Mouse (Mus musculus): ENCODE results near the gene Gm21969. TPM values are rescaled to one million over a fixed set of nuclear protein-coding genes. Genes with fewer than 3 reads are reported as not detected.

The Gm21969 gene
- polyA plus RNA-seq, 1 experiment = not detected

DNA sequence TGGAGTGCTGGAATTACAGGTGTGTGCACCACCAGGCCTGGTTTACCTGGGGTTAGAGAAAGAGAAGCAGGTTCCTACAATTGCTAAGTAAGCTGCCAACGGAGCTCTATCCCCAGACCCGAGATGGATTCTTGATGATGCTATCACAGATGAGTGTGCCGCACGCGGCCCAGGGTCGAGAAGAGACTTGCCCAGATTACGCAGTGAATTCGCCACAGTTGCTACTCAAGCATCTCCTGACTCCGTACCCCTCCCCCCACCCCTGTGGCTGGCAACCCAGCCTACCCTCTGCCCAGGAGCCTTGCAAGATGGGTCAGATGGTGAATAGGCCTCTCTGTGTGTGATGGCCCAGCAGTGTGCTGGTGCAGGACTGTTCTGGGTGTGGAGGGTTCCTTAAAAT is 6.3 kb upstream of the Gm21969 start:
- peaks cover 31% of the 10 kb centered on the region for H3K4me1 ChIP-seq (ENCODE audit: control insufficient read depth, insufficient read depth, low read length)
- H3K4me3 ChIP-seq (replicated peaks; ENCODE audit: extremely low read depth, low read depth, low read length) = no peak overlapping the region
- TF ChIP-seq CTCF (IDR thresholded peaks at IDR 0.05; ENCODE audit: insufficient read depth, low read length) = no peak
- TF ChIP-seq POLR2A (IDR thresholded peaks at IDR 0.05; ENCODE audit: borderline replicate concordance, extremely low read depth, low read depth, low read length) = no peak
- DNase-seq = no peak
- WGBS = 61% methylated on average over 9 of the region's 9 CpGs

DNA sequence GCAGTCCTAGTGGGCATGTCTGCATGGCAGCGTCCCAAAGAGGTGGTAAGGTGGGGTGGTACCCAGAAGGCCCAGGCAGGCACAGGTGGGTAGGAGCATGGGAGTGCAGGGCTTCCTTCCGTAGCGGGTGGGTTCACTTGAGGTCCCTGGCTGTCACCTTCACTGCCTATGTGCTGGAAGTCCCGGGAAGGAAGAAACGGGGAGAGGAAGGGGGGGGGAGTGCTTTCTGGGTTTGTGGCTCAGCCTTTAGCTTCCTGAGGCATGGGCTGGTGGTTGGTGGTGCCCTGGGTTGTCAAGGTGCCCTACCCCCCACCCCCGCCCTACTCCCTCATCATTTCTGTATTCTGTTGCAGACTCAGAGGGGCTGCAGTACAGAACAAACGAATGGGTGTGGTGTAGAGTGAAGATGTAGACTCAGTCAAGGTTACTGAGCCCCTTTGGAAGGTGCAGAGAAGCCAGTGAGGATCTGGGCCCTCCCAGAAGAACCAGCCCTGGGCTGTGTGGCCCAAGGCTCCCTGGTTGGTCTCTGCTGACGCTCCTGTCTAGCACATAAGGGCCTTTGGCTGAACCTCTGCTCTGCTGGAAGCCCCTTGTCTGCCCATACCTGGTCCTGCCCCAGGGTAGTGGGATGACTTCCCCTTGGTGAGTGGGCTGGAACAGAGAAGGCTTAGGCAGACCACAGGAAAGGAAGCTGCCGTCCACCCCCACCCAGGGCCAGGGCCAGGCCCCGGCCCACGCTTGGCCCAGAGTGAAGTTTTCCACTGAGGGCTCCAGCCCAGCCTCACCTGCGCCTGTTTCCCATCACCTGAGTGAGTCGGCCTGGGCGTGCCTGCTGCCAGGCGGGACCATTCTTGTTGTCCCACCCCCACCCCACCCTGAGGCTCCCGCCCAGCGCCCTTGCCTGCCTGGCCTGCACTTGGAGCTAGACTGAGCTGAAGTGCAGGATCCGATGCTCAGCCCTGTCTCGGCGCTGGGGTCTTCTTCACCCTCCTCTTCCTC is 5.4 kb upstream of the Gm21969 start:
- no peak for DNase-seq
- WGBS = 30% methylated on average over 20 of the region's 20 CpGs
- H3K4me1 ChIP-seq (ENCODE audit: control insufficient read depth, insufficient read depth, low read length) = peaks cover 39% of the 10 kb centered on the region
- H3K4me3 ChIP-seq (replicated peaks; ENCODE audit: extremely low read depth, low read depth, low read length) = no peak overlapping the region
- TF ChIP-seq POLR2A (IDR thresholded peaks at IDR 0.05; ENCODE audit: borderline replicate concordance, extremely low read depth, low read depth, low read length) (no peak), CTCF (IDR thresholded peaks at IDR 0.05; ENCODE audit: insufficient read depth, low read length) (no peak)

DNA sequence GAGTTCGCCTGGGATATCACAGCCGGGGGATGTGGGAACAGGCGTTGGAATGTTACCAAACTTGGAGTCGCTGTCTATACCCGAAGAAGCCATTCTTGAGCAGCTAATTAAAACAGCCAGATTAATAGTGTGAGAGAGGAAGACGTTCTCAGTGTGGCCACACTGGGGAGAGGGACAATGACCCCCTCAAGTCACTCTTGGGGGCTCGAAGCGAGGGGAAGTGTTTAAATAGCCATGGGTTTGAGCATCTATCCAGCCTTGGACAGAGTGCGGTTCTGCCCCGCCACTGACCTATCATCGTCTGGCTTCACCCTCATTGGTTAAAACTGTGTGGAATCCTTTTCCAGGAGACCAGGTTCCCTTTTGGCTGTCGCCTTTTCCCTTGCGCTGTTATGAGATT is 4.6 kb upstream of the Gm21969 start:
- no peak for TF ChIP-seq CTCF (IDR thresholded peaks at IDR 0.05; ENCODE audit: insufficient read depth, low read length)
- TF ChIP-seq POLR2A (IDR thresholded peaks at IDR 0.05; ENCODE audit: borderline replicate concordance, extremely low read depth, low read depth, low read length) = no peak
- WGBS = 14% methylated on average over 13 of the region's 13 CpGs
- no peak overlapping the region for H3K4me3 ChIP-seq (replicated peaks; ENCODE audit: extremely low read depth, low read depth, low read length)
- H3K4me1 ChIP-seq (ENCODE audit: control insufficient read depth, insufficient read depth, low read length) = peaks cover 43% of the 10 kb centered on the region
- DNase-seq = no peak

DNA sequence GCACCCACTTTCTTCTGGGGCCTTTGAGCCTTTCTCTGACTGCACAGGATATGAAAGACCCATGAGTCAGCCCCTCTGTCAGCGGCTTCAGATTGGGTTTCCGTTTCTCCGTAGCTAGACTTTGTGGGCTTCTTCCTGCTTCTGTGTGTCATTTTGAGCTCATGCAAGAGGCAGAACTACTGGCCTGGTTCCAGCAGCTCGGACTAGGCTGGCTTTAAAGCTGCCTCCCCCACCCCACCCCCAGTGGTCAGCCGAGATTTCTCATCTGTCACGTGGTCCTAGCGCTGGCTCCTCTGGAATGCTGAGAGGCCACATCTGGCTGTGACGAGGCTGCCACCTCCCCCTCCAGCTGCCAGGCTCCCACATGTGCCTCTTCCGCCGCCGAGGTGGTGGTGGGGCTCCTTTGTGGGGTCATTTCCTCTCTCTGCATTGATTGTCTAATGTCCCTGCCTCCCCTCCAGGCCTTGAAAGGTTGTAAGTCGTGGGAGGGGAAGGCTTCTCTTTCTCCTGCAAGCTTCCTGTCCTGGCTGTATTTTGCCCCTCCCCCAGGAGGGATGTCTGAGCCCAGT is 4.0 kb upstream of the Gm21969 start:
- DNase-seq = peak; percentile 70
- peak; percentile 13; the same call in 1 of the 2 replicates for TF ChIP-seq CTCF (IDR thresholded peaks at IDR 0.05; ENCODE audit: insufficient read depth, low read length)
- peak; percentile 12; the same call in 1 of the 2 replicates for TF ChIP-seq POLR2A (IDR thresholded peaks at IDR 0.05; ENCODE audit: borderline replicate concordance, extremely low read depth, low read depth, low read length)
- H3K4me1 ChIP-seq (ENCODE audit: control insufficient read depth, insufficient read depth, low read length) = peaks cover 41% of the 10 kb centered on the region
- peak overlapping the region; percentile 39 for H3K4me3 ChIP-seq (replicated peaks; ENCODE audit: extremely low read depth, low read depth, low read length)
- WGBS = under 1% methylated on average over 12 of the region's 12 CpGs

DNA sequence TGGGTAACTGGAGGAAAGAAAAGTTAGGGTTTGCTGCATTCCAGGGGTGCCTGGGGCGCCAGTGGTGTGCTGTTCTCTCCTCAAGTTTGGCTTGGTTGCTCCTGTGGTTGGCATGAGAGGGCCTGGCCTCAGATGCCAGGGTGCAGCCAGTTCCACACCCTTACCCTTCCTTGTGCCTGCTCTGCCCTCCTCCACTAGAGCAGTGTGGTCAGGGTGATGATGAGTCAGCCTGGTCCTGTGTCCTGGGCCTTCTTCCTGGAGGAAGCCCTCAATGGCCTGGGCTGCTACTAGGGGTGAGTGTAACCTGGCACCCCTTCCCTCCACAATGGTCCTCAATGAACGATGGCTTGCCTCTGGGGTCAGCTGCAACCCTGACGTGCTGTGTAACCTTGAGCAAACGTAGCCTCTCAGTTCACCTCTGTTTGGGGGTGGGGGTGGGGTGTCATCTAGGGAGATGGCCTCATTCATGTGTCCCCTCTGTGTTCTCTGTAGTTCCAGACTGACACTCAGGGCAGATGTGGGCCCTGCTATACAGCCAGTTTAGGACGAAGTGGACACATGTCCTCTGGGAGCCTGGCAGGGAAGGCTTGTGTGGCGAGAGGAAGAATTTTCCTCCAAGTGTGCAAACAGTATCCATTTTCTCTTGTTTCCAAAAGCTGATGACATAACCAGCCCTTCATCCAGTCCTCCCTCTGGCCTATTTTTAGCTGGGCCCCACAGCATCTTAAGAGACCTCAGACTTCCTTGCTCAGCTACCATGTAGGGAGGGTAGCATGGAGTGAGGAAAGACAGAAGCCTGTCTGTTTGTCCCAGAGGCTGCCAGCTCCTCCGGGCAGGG is 1.2 kb upstream of the Gm21969 start:
- no peak for TF ChIP-seq POLR2A (IDR thresholded peaks at IDR 0.05; ENCODE audit: borderline replicate concordance, extremely low read depth, low read depth, low read length)
- TF ChIP-seq CTCF (IDR thresholded peaks at IDR 0.05; ENCODE audit: insufficient read depth, low read length) = no peak
- WGBS = 35% methylated on average over 7 of the region's 7 CpGs
- H3K4me1 ChIP-seq (ENCODE audit: control insufficient read depth, insufficient read depth, low read length) = peaks cover 38% of the 10 kb centered on the region
- DNase-seq = no peak
- no peak overlapping the region for H3K4me3 ChIP-seq (replicated peaks; ENCODE audit: extremely low read depth, low read depth, low read length)

DNA sequence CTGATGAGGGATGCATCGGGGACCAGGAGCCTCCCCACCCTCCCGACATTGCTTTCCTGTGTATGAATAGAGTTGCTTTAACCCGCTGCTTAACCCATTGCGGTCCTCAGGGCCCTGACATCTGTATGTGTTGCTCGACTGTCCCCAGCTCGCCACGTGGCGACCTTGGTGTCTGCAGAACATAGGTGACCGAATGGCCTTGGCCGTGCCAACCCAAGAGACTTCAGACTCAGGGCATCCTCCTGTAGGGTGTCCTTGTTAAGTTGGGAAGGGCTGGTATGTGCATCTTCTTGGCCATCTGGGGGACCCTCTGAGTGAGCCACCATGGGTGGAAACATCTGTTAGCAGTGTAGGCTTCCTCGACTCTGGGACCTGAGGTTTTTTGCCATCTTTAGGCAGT is 2.2 kb downstream of the Gm21969 start:
- TF ChIP-seq POLR2A (IDR thresholded peaks at IDR 0.05; ENCODE audit: borderline replicate concordance, extremely low read depth, low read depth, low read length) (no peak), CTCF (IDR thresholded peaks at IDR 0.05; ENCODE audit: insufficient read depth, low read length) (no peak)
- H3K4me3 ChIP-seq (replicated peaks; ENCODE audit: extremely low read depth, low read depth, low read length) = no peak overlapping the region
- WGBS = 84% methylated on average over 11 of the region's 11 CpGs
- DNase-seq = no peak
- peaks cover 20% of the 10 kb centered on the region for H3K4me1 ChIP-seq (ENCODE audit: control insufficient read depth, insufficient read depth, low read length)

DNA sequence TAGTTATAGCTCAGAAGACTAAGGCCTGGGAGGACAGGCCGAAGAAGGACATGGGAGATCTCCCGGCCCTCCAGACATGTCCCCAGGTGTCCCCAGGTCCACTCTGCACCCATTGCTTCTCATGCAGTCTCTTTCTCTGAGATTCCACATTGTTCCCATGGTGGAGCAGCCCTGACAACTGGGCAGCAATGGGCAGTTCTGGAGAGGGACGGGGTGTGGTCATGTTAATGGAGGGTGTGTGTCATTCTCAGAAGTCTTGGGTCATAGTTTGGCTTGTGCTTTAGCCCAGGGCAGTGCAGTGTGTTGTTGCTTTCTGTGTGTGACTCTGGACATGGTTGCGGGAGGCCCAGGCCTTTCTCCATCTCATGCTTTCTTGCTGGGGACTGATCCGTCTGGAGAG is 3.7 kb downstream of the Gm21969 start:
- 89% methylated on average over 5 of the region's 5 CpGs for WGBS
- H3K4me1 ChIP-seq (ENCODE audit: control insufficient read depth, insufficient read depth, low read length) = peaks cover 18% of the 10 kb centered on the region
- DNase-seq = no peak
- H3K4me3 ChIP-seq (replicated peaks; ENCODE audit: extremely low read depth, low read depth, low read length) = no peak overlapping the region
- TF ChIP-seq POLR2A (IDR thresholded peaks at IDR 0.05; ENCODE audit: borderline replicate concordance, extremely low read depth, low read depth, low read length) = no peak
- TF ChIP-seq CTCF (IDR thresholded peaks at IDR 0.05; ENCODE audit: insufficient read depth, low read length) = no peak

DNA sequence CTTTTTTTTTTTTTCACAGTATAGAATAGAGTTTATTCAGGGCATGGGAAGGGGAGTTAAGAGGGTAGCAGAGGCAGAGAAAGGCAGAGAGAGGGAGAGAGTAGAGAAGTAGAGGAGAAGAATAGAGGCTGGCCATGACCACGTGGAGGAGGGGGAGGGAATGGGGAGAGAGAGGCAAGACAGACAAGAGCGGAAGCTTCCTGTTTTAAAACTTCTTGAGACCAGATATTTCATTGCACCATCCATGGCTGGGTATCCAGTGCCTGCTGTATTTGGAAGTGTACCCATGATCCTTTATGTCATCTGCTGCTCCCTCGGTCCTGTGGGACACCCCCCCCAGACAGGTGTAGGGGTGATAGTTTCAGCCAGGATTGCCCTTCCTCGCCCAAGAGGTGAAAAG is 6.0 kb downstream of the Gm21969 start:
- Histone ChIP-seq H3K4me3 (replicated peaks; ENCODE audit: extremely low read depth, low read depth, low read length) (no peak overlapping the region), H3K4me1 (ENCODE audit: control insufficient read depth, insufficient read depth, low read length) (peaks cover 6% of the 10 kb centered on the region; the same call in 1 of the 2 replicates)
- WGBS = 63% methylated on average over 4 of the region's 4 CpGs
- no peak for TF ChIP-seq CTCF (IDR thresholded peaks at IDR 0.05; ENCODE audit: insufficient read depth, low read length)
- no peak for TF ChIP-seq POLR2A (IDR thresholded peaks at IDR 0.05; ENCODE audit: borderline replicate concordance, extremely low read depth, low read depth, low read length)
- DNase-seq = no peak

DNA sequence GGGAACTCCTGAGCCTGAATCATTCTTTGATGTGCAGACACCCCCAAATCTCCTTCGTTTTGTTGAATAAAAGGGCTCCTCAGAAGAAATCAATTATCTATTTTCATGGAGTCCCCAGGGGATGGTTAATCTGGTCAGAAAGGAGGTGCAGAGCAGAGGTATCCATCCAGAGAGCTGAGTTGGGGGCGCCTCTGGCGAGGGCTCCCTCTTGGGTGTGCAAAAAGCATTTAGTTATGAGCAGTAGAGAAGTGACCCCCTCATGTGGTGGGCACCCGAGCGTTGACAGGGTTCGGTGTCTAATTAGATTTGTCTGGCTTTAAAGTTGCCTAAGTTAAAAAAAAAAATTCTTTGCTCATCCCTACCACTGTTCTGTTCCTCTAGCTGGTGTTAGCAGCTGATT is 8.0 kb downstream of the Gm21969 start:
- Histone ChIP-seq H3K4me3 (replicated peaks; ENCODE audit: extremely low read depth, low read depth, low read length) (no peak overlapping the region), H3K4me1 (ENCODE audit: control insufficient read depth, insufficient read depth, low read length) (peaks cover 11% of the 10 kb centered on the region; the same call in 1 of the 2 replicates)
- no peak for TF ChIP-seq POLR2A (IDR thresholded peaks at IDR 0.05; ENCODE audit: borderline replicate concordance, extremely low read depth, low read depth, low read length)
- no peak for TF ChIP-seq CTCF (IDR thresholded peaks at IDR 0.05; ENCODE audit: insufficient read depth, low read length)
- 56% methylated on average over 6 of the region's 6 CpGs for WGBS
- no peak for DNase-seq
